Mouse (Mus musculus) induced T-regulatory cell, adult 2 months (primary cell): ENCODE results near the gene Pofut2.

Experiments used
- DNase-seq: peaks from one replicate; pipeline ENCODE4 v3.0.0-alpha.2; 2012; ENCODE audit warnings: low read depth

Gene Pofut2

GRCm38 (mm10) chr10:77258704-77259621 lies at the start of gene Pofut2:
Gene Pofut2, plus strand, starts transcription at chr10:77259218.
- DNase-seq = peak; percentile 99

GRCm38 (mm10) chr10:77209261-77209660 lies 49.8 kb upstream of the Pofut2 start:
- no peak for DNase-seq

- DNase-seq = no peak
Measured at GRCm38 (mm10) chr10:77210666-77211065, 48.4 kb upstream of the Pofut2 start.

GRCm38 (mm10) chr10:77211116-77211570 lies 47.9 kb upstream of the Pofut2 start:
- peak; percentile 16 for DNase-seq

GRCm38 (mm10) chr10:77212354-77213120 lies 46.5 kb upstream of the Pofut2 start:
- no peak for DNase-seq

- DNase-seq = no peak
Measured at GRCm38 (mm10) chr10:77213483-77213882, 45.5 kb upstream of the Pofut2 start.

GRCm38 (mm10) chr10:77214586-77214985 lies 44.4 kb upstream of the Pofut2 start:
- DNase-seq = no peak

GRCm38 (mm10) chr10:77215641-77216040 lies 43.4 kb upstream of the Pofut2 start:
- DNase-seq = no peak

GRCm38 (mm10) chr10:77216313-77216712 lies 42.7 kb upstream of the Pofut2 start:
- DNase-seq = no peak

GRCm38 (mm10) chr10:77217155-77217731 lies 41.8 kb upstream of the Pofut2 start:
- no peak for DNase-seq

GRCm38 (mm10) chr10:77218059-77218458 lies 41.0 kb upstream of the Pofut2 start:
- no peak for DNase-seq

GRCm38 (mm10) chr10:77219411-77220025 lies 39.5 kb upstream of the Pofut2 start:
- DNase-seq = no peak

- no peak for DNase-seq
Measured at GRCm38 (mm10) chr10:77221108-77221507, 37.9 kb upstream of the Pofut2 start.

- no peak for DNase-seq
Measured at GRCm38 (mm10) chr10:77222963-77223552, 36.0 kb upstream of the Pofut2 start.

- DNase-seq = no peak
Measured at GRCm38 (mm10) chr10:77224390-77224789, 34.6 kb upstream of the Pofut2 start.

- DNase-seq = peak; percentile 35
Measured at GRCm38 (mm10) chr10:77225414-77225813, 33.6 kb upstream of the Pofut2 start.

GRCm38 (mm10) chr10:77225995-77226688 lies 32.9 kb upstream of the Pofut2 start:
- DNase-seq = no peak

- no peak for DNase-seq
Measured at GRCm38 (mm10) chr10:77226691-77227367, 32.2 kb upstream of the Pofut2 start.

- DNase-seq = no peak
Measured at GRCm38 (mm10) chr10:77227368-77227723, 31.7 kb upstream of the Pofut2 start.
